Mouse (Mus musculus): ENCODE results near the gene Jak3. TPM values are rescaled to one million over a fixed set of nuclear protein-coding genes. Genes with fewer than 3 reads are reported as not detected.

The Jak3 gene
- 9.1 and 9.5 TPM in 2 replicates for polyA plus RNA-seq (2012; rRNA removed)

GRCm38 (mm10) chr8:71676020-71676741 lies at the start of gene Jak3:
Gene Jak3 (plus strand): TSS chr8:71676296.

GRCm38 (mm10) chr8:71671549-71671965 lies 4.5 kb upstream of the Jak3 start, which contains the start of gene Unc13a:
Gene Unc13a (minus strand): TSS chr8:71671757.

GRCm38 (mm10) chr8:71689028-71689427 lies 12.9 kb downstream of the Jak3 start, which contains the start of gene Insl3:
Gene Insl3 (plus strand): TSS chr8:71689214.

GRCm38 (mm10) chr8:71701414-71702086 lies 25.5 kb downstream of the Jak3 start, which contains the start of gene B3gnt3:
Gene B3gnt3 (minus strand): TSS chr8:71701789.

GRCm38 (mm10) chr8:71725122-71725924 lies 49.2 kb downstream of the Jak3 start, which contains the start of gene Fcho1:
Gene Fcho1 (minus strand): TSS chr8:71725716.

Other genes starting within 250 kb of the Jak3 start
- gene Abhd8, start 212.6 kb upstream of the Jak3 start, polyA plus RNA-seq (2012; rRNA removed), result 17.5 and 35.4 TPM in 2 replicates
- 88.5 and 151 TPM in 2 replicates for gene Mrpl34, start 211.3 kb upstream of the Jak3 start, polyA plus RNA-seq (2012; rRNA removed)
- gene Dda1, start 207.1 kb upstream of the Jak3 start, polyA plus RNA-seq (2012; rRNA removed), result 58.8 and 59.1 TPM in 2 replicates
- gene Ano8, start 190.3 kb upstream of the Jak3 start, polyA plus RNA-seq (2012; rRNA removed), result 16.2 and 28.7 TPM in 2 replicates
- gene Gtpbp3, start 188.2 kb upstream of the Jak3 start, polyA plus RNA-seq (2012; rRNA removed), result 23.1 and 27.9 TPM in 2 replicates
- 259 and 270 TPM in 2 replicates for gene Plvap, start 164.5 kb upstream of the Jak3 start, polyA plus RNA-seq (2012; rRNA removed)
- gene Ccdc194, start 150.6 kb upstream of the Jak3 start, polyA plus RNA-seq (2012; rRNA removed), result 0.08 TPM in 1 of 2 replicates, not detected in the other
- 80.5 and 110 TPM in 2 replicates for gene Bst2, start 138.8 kb upstream of the Jak3 start, polyA plus RNA-seq (2012; rRNA removed)
- gene Mvb12a, start 133.4 kb upstream of the Jak3 start, polyA plus RNA-seq (2012; rRNA removed), result 119 and 201 TPM in 2 replicates
- 0.63 and 1.4 TPM in 2 replicates for gene Tmem221, start 117.4 kb upstream of the Jak3 start, polyA plus RNA-seq (2012; rRNA removed)
- gene Nxnl1, start 109.7 kb upstream of the Jak3 start, polyA plus RNA-seq (2012; rRNA removed), result not detected in 2 replicates
- 44.1 and 45.9 TPM in 2 replicates for gene Slc27a1, start 107.4 kb upstream of the Jak3 start, polyA plus RNA-seq (2012; rRNA removed)
- 114 and 270 TPM in 2 replicates for gene Pgls, start 84.1 kb upstream of the Jak3 start, polyA plus RNA-seq (2012; rRNA removed)
- 0.95 and 2.5 TPM in 2 replicates for gene Fam129c, start 78.6 kb upstream of the Jak3 start, polyA plus RNA-seq (2012; rRNA removed)
- 35.6 and 56.1 TPM in 2 replicates for gene Colgalt1, start 65.3 kb upstream of the Jak3 start, polyA plus RNA-seq (2012; rRNA removed)
- 0.66 and 1.4 TPM in 2 replicates for gene Unc13a, start 4.5 kb upstream of the Jak3 start, polyA plus RNA-seq (2012; rRNA removed)
- gene Insl3, start 12.9 kb downstream of the Jak3 start, polyA plus RNA-seq (2012; rRNA removed), result 12.5 and 12.8 TPM in 2 replicates
- gene B3gnt3, start 25.5 kb downstream of the Jak3 start, polyA plus RNA-seq (2012; rRNA removed), result 89.2 and 150 TPM in 2 replicates
- 37.7 and 57.6 TPM in 2 replicates for gene Fcho1, start 49.4 kb downstream of the Jak3 start, polyA plus RNA-seq (2012; rRNA removed)
- 0.01 and 0.08 TPM in 2 replicates for gene Zfp709, start 205.7 kb downstream of the Jak3 start, polyA plus RNA-seq (2012; rRNA removed)
- gene Zfp882, start 232.3 kb downstream of the Jak3 start, polyA plus RNA-seq (2012; rRNA removed), result not detected in 2 replicates
- 0.18 and 0.32 TPM in 2 replicates for gene Zfp617, start 232.3 kb downstream of the Jak3 start, polyA plus RNA-seq (2012; rRNA removed)

Measured in stomach, adult 2 months (tissue).